Mouse (Mus musculus): ENCODE data around the gene Kirrel3.

GRCm38 (mm10) chr9:34986156-34986555 is 500.5 kb downstream of the Kirrel3 start:
- no peak for TF ChIP-seq POLR2A (IDR thresholded peaks at IDR 0.05; ENCODE audit: borderline replicate concordance, low read depth, low read length)
- TF ChIP-seq CTCF (IDR thresholded peaks at IDR 0.05; ENCODE audit: low read depth, low read length): no peak
